Mouse (Mus musculus) right cerebral cortex, postnatal 14 days (tissue): Measurements from ENCODE around the gene Cpm.
"Not testable (repeated sequence)": the region's sequence is repeated elsewhere in the genome, so short reads cannot be mapped to it uniquely, and the experiment has no call there.

Source experiments
- DNase-seq: peaks from one replicate; pipeline ENCODE4 v3.0.0; 2022

Gene Cpm

DNA sequence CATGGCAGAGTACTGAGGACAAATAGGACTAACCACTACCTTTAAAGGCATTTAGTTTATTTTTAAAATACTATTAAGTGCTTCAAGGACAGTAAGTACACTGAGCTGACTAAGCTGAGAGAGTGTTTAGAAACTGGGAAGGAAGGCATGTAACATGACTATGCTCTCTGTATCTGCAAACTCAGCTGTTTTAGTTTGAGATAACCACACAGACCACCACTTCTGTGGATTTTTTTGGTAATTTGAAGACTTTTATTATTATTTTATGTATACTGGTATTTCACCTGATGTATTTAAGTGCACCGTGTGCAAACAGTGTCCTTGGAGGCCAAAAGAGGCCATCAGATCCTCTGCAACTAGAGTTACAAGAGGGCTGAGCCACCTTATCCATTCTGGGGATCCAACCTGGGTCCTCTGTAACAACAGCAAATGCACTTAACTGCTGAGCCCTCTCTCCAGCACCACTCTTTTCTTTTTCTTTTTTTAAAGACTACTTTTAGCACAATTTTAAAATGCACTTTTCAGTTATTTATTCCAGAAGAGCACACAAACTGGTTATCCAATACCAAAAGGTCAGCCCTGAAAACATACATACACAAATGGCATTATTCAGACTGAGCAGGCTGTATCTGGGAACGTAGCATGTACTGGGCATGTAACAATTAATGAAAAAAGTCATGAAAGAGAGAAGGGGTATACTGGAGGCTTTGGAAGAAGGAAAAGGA lies 78.0 kb downstream of the Cpm start:
- no peak for DNase-seq

DNA sequence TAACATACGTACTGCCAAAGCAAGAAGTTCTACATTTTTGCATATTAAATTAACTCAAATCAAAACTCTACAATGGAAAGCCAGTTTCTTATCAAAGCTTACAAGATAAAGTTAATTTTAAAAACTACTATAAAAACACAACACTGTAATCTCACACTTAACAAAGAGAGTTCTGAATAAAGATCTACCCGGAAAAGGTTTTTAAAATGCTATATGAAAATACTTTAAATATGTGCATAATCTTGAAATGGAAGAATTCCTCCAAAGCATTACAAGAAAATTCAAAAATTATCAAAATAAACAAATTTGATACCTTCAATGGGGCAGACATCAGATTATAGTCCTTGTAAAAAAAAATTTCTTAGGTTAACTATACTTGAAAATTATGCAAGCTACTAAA lies 79.1 kb downstream of the Cpm start:
- DNase-seq = no peak

DNA sequence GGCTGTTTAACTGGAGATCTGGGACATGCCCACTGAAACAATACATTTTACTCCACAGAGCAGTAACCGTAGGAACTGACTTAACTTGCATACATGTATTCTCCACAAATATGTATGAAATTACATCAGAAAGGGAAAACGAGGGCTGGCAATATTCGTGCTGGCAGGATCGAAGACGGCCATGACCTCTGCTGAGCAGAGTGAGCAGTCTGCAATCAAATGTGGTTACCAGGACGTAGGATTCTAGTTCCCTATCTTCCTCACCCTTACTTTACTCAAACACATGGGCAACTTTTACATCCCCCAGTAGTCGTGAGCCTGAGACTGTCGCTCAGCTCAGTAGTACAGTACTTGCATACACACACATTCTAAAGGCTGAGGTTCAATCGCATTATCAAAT lies 79.6 kb downstream of the Cpm start:
- DNase-seq = no peak

DNA sequence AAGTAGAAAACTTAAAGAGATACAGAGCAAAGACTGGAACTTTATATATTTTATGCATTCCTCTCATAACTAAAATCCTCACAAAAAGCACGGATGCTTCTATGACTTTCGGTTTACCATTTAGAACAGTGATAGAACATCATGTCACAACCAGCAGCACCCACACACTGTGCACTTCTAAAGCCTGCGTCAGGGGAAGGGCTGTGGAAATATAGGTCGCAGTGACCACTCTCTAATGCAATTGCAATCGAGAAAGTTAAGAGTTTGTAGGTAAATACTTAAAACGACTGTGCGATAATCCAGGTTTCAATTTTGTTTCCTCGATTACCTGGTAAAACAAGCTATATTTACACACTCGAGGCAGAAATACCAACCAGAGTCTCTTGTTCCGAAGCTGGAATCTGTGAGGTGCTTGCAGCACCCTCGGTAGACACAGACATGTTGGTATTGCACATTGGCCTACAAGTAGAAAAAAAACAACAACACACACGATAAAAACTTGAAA lies 80.1 kb downstream of the Cpm start:
- no peak for DNase-seq

DNA sequence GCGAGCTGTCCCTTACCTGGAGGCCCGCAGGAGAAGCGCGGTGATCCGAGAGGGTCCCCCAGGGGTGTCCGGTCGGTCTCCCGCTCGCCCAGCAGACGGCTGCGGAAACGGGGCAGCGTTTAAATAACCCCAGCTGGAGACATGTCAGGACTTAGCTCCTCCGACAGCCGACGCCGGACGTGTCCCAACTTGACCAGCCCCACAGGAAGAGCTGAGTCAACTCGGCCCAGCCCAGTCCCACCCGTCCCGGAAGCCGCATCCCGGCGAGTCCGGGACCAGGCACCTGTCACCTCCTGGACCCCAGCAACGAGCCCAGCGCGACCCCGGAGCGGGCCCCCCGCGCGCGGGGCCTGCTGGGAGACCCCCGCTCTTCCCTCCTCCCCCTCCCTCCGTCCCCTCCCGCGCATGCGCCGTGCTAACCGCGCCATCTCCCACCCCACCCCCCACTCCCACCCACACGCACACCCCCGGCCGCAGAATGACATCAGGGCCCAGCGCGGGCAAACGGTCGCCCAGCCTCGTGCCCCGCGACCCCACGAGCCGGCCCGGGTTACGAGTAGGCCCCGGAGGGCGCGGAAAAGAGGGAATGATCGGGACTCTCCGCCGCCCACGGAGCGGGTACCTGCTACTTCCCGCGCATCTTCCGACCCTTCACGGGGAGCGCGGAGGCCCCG lies 80.8 kb downstream of the Cpm start:
- peak; percentile 74 for DNase-seq

DNA sequence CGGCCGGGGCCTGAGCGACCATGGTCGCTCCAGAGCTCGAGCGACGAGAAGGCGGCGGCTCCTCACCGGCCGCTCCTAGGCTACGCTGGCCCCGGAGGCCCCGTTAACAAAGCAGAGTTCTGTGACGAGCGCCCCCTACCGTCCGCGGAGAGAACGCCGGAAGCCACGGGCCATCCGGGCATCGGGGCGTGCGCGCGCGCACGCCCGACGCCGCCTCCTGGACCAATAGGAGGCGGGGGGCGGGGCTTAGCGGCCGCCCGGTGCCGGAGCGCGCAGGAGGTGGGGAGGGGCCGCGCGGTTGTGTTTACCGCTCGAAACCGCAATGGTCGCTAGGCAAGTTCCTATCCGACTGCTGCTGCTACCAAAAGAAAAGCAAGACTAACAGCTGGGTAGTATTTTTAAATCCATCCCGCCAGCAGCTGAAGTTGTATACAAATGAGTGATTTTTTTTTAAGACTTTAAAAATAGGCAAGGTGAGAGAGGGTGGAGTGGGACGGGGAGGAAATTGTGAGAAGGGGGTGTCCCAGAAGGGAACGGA lies 81.4 kb downstream of the Cpm start, which contains the start of gene Mdm2:
Gene Mdm2 (minus strand): TSS at position 155 of the 538 bp plus-strand sequence.
- DNase-seq = peak; percentile 98

DNA sequence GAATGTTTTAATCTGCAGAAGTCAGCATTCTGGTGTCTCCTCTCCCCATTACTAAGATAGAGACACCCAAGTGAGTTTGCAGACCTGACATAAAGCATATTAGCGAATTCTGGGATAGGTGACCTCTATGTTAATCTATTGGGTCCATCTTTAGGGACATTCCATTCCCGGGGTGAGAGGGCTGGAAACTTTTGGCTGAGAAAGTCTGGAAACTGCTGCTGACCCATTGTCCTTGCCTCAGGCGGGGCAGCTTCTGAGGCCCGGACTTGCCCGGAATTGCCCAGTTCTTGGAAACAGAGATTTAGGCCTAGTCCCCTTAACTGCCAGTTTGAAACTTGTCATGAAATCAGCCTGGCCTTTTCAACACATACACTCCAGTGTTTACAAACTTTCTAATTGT lies 82.1 kb downstream of the Cpm start:
- DNase-seq = no peak

DNA sequence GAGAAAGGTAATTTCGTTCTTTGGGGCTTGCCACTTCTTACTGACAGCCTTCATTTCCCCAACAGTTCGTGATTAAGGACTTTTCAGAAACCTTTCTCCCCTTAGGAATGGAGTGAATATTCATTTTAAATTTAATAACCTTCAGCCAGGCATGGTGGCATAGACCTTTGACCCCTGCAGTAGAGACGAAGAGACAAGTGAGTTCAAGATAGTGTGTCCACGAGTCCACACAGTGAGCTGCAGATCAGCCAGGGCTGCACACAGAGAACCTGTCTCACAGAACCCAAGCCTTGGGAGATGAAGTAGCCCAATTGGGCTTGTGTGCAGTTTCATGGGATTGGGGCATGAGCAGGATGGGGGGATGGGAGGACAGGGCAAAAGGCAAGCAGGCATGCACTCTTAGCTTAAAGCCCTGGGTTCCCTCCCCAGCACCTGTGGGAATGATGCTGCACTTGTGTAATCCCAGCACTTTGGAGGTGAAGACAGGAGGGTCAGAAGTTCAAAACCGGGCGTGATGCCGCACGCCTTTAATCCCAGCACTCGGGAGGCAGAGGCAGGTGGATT lies 83.0 kb downstream of the Cpm start:
- DNase-seq = no peak

DNA sequence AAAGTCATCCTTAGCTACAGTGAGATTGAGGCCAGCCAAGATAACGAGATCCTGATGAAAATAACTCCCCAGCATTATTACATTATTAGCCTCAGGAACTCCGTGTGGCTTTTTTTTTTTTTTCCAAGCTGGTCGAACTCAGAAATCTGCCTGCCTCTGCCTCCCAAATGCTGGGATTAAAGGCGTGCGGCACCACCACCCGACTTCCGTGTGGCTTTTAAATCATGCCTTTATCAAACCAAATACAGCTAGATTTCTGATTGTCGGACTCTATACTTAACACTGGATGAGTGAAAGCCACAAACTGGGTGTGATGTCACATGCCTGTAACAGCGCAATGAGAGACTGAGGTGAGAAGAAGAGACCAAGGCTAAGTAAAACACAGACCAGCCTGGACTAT lies 83.6 kb downstream of the Cpm start:
- no peak for DNase-seq

DNA sequence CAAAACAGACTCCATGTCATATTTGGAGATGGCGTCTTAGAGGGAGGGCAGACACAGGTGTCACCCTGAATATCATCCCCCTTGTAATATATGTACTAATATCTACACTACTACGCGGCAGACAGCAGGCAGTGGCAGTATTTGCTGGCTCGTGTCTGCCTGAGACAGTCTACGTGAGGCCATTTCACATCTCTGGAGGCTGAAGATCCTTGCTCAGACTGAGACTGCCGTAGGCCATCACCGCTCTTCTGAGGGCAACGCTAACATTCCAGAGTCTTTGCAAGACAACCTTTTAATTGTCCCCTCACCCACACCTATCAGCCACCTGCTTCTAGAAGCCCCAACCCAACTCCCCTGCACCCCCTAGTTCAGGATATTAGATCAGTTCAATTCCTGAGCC lies 84.2 kb downstream of the Cpm start:
- no peak for DNase-seq

DNA sequence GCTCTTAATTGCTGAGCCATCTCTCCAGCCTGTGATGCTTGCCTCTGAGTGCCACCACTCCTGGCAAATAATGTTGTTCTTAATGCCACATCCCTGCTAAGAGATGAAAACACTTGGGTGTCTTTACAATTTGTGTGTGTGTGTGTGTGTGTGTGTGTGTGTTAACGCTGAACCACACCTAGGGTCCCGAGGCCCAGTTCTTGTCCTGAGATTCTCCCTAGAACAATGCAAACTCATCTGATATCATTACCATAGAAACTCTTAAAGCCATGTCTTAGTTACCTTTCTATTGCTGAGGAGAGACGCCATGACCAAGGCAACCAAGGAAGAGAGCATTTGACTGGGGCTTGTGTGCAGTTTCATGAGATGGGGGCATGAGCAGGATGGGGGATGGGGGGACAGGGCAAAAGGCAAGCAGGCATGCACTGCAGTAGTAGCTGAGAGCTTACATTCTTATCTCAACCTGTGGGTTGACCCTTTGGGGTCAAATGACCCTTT lies 84.8 kb downstream of the Cpm start:
- DNase-seq = no peak

DNA sequence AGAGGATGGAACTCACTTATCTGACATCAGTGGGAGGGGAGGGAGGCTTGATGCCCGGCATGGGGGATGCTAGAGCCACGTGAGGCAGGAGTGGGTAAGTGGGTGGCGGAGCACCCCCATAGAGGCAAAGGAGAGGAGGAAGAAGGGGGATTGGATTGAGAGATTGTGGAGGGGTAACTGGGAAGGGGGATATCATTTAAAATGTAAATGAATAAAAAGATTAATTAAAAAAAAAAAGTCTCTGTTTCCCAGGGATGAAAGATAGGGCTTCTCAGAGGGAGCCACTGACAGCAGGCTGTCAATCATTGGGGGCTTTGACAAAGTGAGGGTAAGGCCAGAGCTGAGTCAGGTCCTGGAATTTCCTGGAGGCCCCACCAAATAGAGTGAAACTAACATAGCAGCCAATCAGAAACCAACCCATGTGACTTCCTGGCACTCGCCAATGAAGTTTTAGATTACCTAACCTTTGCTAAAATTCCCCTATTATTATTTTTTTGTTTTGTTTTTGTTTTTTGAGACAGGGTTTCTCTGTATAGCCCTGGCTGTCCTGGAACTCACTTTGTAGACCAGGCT lies 85.7 kb downstream of the Cpm start:
- no peak for DNase-seq

DNA sequence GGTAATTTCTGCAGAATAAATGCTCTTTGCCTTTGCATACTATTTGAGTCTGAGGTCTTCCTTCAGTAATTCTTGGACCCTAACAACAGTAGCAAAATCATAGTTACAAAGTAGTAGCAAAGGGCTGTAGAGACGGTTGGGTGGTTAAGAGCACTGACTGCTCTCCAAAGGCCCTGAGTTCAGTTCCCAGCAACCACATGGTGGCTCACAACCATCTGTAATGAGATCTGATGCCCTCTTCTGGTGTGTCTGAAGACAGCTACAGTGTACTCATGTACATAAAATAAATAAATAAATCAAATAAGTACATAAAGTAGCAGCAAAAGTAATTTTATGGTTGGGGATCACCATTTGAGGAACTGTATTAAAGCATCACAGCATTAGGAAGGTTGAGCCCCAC lies 86.4 kb downstream of the Cpm start:
- not testable (repeated sequence) for DNase-seq

DNA sequence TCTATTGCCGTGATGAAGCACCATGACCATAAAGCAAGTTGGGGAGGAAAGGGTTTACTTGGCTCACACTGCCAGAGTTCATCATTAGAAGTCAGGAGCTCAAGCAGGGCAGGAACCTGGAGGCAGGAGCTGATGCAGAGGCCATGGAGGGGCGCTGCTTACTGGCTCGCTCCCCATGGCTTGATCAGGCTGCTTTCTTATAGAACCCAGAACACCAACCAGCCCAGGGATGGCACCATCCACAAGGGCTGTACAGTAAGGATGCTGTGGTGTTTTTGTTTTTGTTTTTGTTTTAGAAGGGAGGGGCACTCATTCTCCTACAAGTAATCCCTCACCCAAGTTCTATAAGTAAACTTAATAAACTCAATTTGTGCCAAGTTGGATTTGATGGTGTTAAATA lies 87.4 kb downstream of the Cpm start:
- no peak for DNase-seq

DNA sequence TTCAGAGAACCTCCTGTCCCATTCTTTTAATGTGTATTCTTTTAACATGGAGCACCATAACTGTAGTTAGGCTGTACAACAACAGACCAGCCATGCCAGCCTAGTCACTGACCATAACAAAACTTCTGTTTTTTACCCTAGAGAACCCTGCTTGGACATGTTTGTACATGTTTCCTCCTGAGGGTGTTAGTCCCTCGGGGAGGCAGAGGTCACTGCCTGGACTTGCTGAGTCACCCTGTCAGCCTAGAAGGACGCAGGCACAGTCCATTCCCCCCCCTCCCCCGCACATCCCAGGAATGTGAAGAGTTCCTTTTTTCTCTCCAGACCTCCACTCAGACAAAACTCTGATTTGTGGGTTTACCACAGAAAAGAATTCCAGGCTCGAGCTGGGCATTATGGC lies 88.3 kb downstream of the Cpm start:
- no peak for DNase-seq

DNA sequence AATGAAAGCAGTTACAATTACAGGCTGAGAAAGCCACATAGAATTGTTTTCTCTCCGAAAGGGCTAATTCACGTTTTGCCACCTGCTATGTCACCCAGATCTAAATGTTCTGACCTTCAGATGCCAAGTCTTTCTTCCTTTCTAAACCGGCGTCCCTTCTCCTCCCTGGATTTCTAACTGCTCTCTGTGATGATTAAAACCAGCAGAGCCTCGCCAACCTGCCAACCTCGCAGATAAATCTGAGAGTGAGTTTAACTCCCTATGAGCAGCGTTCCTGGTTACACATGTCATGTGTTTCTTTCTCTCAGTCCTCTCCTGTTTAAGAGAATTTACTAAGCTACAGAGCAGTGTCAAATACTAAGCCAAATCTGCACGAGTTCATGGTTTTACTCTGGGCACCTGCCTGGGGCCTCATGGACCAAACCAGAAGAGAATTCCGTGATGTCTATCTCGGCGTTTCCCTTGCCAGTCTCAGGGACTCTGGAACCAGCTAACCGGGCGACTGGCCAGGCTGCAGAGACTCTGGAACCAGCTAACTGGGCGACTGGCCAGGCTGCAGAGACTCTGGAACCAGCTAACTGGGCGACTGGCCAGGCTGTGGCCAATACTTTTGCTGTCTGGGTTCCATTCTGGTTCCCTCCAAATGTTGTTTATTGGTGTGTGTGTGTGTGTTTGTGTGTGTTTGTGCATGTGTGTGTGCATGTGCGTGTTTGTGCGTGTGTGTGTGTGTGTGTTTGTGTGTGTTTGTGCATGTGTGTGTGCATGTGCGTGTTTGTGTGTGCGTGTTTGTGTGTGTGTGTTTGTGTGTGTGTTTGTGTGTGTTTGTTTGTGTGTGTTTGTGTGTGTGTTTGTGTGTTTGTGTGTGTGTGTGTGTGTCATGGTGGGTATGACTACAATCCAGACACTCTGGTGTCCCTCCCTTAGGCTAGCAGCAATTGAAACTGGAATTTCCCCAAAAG lies 89.1 kb downstream of the Cpm start:
- DNase-seq = peak; percentile 66

DNA sequence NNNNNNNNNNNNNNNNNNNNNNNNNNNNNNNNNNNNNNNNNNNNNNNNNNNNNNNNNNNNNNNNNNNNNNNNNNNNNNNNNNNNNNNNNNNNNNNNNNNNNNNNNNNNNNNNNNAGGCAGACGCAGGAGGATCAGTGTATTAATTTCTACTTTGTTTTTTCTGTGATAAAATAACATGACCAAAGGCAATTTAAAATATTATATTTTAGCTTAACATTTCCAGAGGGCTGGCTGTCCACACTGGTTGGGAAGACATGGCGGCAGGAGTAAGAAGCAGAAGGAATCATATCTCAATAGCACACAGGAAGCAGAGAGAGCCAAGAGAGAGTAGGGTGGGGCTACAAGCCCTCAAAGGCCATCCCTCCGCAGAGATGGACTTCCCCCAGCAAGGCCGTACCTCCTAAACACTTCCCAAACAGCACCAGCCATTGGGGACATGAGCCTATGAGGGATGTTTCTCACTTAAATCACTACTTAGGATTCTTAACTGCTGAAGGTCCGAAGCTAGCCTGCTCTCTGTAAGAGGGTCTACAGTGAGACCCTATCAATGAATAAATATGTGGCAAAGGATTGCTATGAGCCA lies 94.9 kb downstream of the Cpm start:
- no peak for DNase-seq

DNA sequence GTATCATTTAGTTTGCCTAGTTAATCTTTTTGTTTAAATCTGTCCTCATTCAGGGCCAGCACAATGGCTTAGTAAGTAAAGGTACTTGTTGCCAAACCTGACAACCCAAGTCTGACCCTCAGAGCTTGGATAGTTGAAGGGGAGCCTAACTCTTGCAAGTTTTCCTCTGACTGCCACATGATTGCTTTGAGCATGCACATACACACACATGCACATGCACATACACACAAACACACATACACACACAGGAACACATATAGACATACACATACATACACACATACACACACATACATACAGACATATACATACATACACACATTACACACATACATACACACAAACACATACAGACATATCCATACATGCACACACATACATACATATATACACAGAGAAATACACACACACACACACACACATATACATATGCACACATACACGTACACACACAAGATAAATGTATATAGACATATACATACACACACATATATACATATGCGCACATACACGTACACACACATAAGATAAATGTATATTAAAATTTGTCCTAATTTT lies 95.6 kb downstream of the Cpm start:
- DNase-seq = no peak

DNA sequence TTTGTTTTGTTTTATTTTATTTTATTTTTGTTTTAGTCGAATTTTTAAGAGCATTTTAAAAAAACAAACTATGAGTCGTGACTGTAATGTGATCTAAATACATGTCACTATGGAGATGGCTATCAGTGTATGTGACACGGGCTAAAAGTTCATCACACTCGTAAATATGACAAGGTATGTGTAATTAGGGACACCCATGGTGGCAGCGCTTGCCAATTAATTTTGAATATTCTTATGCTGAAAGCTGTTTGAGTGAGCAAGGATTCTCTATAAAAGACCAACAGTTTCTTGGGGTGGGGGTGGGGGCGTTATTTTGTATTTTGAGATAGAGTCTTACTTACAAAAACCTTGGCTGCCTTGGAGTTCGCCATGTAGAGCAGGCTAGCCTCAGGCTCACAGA lies 96.4 kb downstream of the Cpm start:
- DNase-seq = no peak

DNA sequence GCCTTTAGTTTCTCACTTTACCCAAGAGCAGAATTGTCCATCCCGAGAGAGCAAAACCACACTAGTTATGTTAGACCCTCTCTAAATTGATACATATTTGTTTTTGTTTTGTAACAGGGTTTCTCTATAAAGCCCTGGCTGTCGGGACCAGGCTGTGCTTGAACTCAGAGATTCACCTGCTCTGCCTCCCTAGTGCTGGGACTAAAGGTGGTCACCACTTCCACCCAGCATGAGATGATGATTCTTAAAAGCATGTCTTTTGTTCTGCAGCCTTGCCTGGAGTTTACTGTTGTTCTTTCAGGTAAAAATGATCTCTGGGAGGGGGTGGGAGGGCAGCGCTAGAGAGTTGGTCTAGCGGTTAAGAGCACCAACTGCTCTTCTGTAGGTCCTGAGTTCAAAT lies 97.0 kb downstream of the Cpm start:
- no peak for DNase-seq

DNA sequence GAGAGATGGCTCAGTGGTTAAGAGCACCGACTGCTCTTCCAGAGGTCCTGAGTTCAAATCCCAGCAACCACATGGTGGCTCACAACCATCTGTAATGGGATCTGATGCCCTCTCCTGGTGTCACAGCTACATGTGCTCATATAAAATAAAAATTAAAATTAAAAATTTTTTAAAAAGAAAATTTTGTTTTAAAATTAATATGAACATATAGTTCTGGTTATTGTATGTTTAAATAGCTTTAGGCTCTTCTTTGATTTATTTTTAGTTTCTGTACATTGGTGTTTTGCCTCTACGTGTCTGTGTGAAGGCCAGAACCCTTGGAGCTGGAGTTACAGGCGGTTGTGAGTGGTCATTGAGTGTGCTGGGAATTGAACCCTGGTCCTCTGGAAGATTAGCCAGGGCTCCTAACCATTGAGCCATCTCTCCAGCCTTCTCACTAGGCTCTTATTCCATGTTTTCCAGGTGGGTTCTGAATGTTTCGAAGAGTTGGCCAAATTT lies 97.6 kb downstream of the Cpm start:
- DNase-seq = no peak
